Mouse (Mus musculus) lung, adult 2 months (tissue): ENCODE measurements at regions not wholly inside any gene's neighbourhood (a gene's known extent, or its start where the extent isn't known, plus 50 kb on each side); places are given as distances from the start of the nearest gene placed in this dataset.

ENCODE experiments used
- CTCF ChIP-seq: fragments of 200-500 bp; IDR thresholded peaks from 2 replicates; pipeline ENCODE4 v1.5.1; 2011; ENCODE audit warnings: mild to moderate bottlenecking, low read length, control low read depth; ENCODE audit not compliant: insufficient read depth
- POLR2A ChIP-seq: fragments of 200-500 bp; IDR thresholded peaks from 2 replicates; pipeline ENCODE4 v1.6.1; 2011; ENCODE audit warnings: low read depth, mild to moderate bottlenecking, control low read depth, low read length, borderline replicate concordance; ENCODE audit errors: extremely low read depth

DNA sequence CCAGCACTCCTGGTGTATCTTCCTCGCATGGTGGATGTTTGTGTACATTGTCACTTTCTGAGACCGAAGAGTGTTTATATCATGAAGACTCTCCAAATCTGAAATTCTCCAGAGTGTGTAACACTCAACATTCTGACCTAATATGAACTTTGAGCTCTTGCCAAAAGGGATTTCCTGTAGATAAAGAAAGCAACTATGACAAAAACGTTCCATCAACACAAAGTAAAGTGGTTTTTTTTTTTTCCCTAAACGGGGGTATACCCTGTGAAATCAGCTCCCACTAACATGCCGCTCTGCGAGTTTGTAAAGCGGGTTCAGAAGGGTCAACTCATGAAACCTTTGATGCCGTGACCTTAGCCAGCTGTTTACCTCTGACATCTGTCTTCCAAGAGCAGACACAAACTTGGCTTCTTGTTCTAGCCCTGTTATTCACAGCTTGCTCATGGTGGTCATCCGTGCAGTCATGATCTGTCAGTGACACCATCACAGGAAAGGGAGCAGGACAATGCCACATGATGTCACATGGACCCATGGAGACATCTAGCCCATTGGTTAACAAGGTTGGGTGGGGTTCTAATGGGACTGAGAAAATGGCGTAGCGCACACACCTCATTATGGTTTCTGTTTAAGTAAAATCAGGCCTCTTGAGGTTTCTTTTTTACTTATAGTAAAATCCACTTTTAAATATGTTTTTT lies 122.9 kb upstream of the Cmc1 start:
- TF ChIP-seq CTCF (no peak), POLR2A (no peak)
